Mouse (Mus musculus): ENCODE measurements around the gene Rasal1.

DNA sequence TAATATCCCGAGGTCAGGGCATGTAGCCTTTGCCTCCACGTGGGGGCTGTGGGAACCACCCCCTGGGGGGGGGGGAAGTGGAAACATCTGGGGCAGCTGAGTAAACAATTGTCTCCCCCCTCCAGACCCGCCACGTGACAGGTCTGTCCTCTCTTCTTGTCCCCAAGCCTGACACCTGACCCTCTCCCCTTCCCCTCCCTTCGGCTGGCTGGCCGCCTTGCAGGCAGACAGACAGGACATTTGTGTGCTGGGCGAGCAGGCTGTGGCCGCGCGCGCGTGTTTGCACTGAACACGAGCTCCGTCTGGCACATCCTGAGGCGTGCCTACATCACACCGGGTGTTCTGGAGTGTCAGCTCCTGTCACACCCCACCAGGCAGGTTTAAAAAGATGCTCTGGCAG is 57.9 kb downstream of the Rasal1 start:
- TF ChIP-seq EP300 (IDR thresholded peaks at IDR 0.05; ENCODE audit: low read depth in 1 of 2, low read length in 2 of 2) (no peak), SMC3 (IDR thresholded peaks at IDR 0.05; ENCODE audit: low read depth, low read length) (no peak), SIN3A (IDR thresholded peaks at IDR 0.05; ENCODE audit: low read length) (no peak), MAFK (IDR thresholded peaks at IDR 0.05; ENCODE audit: borderline replicate concordance, low read depth, low read length) (no peak), POLR2AphosphoS5 (IDR thresholded peaks at IDR 0.05; ENCODE audit: borderline replicate concordance, low read depth, low read length) (no peak), BHLHE40 (IDR thresholded peaks at IDR 0.05; ENCODE audit: borderline replicate concordance, low read depth, low read length) (no peak), CTCF (IDR thresholded peaks at IDR 0.05 in 2 of 3, conservative IDR thresholded peaks at IDR 0.05 in 1 of 3; ENCODE audit: control insufficient read depth in 1 of 3, insufficient read depth in 1 of 3, low read depth in 2 of 3, low read length in 3 of 3, poor library complexity in 1 of 3, severe bottlenecking in 1 of 3) (no peak), ETS1 (IDR thresholded peaks at IDR 0.05; ENCODE audit: low read depth, low read length) (no peak), TCF12 (IDR thresholded peaks at IDR 0.05; ENCODE audit: low read depth, low read length) (no peak)

Data from MEL (cell line).